Mouse (Mus musculus): ENCODE results near the gene F3. TPM values are rescaled to one million over a fixed set of nuclear protein-coding genes. Genes with fewer than 3 reads are reported as not detected.

F3 gene
- polyA plus RNA-seq, 1 experiment from 2014 or later = 20.0 TPM

- Histone ChIP-seq H3K27me3 (ENCODE audit: insufficient read depth, low read length) (no peaks in the 10 kb centered on the region), H3K9ac (replicated peaks; ENCODE audit: low read length) (no peak overlapping the region), H3K36me3 (ENCODE audit: insufficient read depth, low read length) (no peaks in the 10 kb centered on the region), H3K9me3 (ENCODE audit: low read length) (no peaks in the 10 kb centered on the region), H3K27ac (ENCODE audit: low read length) (no peak overlapping the region), H3K4me3 (ENCODE audit: low read length) (no peak overlapping the region), H3K4me2 (replicated peaks; ENCODE audit: low read depth, low read length) (no peak overlapping the region), H3K4me1 (ENCODE audit: insufficient read depth, low read length) (no peaks in the 10 kb centered on the region)
- ATAC-seq (ENCODE audit: low FRiP score, low TSS enrichment) = no peak
- WGBS = 92% methylated on average over 3 of the region's 3 CpGs
These were observed 35.6 kb upstream of the F3 start for GRCm38 (mm10) chr3:121687741-121688140.

GRCm38 (mm10) chr3:121689029-121689428 is 34.3 kb upstream of the F3 start:
- H3K4me3 ChIP-seq (ENCODE audit: low read length) = no peak overlapping the region
- H3K4me1 ChIP-seq (ENCODE audit: insufficient read depth, low read length) = no peaks in the 10 kb centered on the region
- no peak for ATAC-seq (ENCODE audit: low FRiP score, low TSS enrichment)
- no peaks in the 10 kb centered on the region for H3K9me3 ChIP-seq (ENCODE audit: low read length)
- no peaks in the 10 kb centered on the region for H3K36me3 ChIP-seq (ENCODE audit: insufficient read depth, low read length)
- WGBS = 78% methylated on average over 5 of the region's 5 CpGs
- H3K27ac ChIP-seq (ENCODE audit: low read length) = no peak overlapping the region
- no peaks in the 10 kb centered on the region for H3K27me3 ChIP-seq (ENCODE audit: insufficient read depth, low read length)
- no peak overlapping the region for H3K4me2 ChIP-seq (replicated peaks; ENCODE audit: low read depth, low read length)
- H3K9ac ChIP-seq (replicated peaks; ENCODE audit: low read length) = no peak overlapping the region

- WGBS = 89% methylated on average over 3 of the region's 3 CpGs
- no peak for ATAC-seq (ENCODE audit: low FRiP score, low TSS enrichment)
These were observed 33.6 kb upstream of the F3 start for GRCm38 (mm10) chr3:121689697-121690096.

GRCm38 (mm10) chr3:121693001-121693730 is 30.2 kb upstream of the F3 start:
- no peak for ATAC-seq (ENCODE audit: low FRiP score, low TSS enrichment)
- Histone ChIP-seq H3K9me3 (ENCODE audit: low read length) (no peaks in the 10 kb centered on the region), H3K36me3 (ENCODE audit: insufficient read depth, low read length) (no peaks in the 10 kb centered on the region), H3K4me1 (ENCODE audit: insufficient read depth, low read length) (no peaks in the 10 kb centered on the region), H3K27me3 (ENCODE audit: insufficient read depth, low read length) (no peaks in the 10 kb centered on the region), H3K27ac (ENCODE audit: low read length) (no peak overlapping the region), H3K4me2 (replicated peaks; ENCODE audit: low read depth, low read length) (no peak overlapping the region), H3K9ac (replicated peaks; ENCODE audit: low read length) (no peak overlapping the region), H3K4me3 (ENCODE audit: low read length) (no peak overlapping the region)
- WGBS = 67% methylated on average over 13 of the region's 13 CpGs

More at GRCm38 (mm10) chr3:121689697-121690096, 33.6 kb upstream of the F3 start:
- H3K9me3 ChIP-seq (ENCODE audit: low read length) = no peaks in the 10 kb centered on the region
- no peak overlapping the region for H3K9ac ChIP-seq (replicated peaks; ENCODE audit: low read length)
- no peak overlapping the region for H3K4me2 ChIP-seq (replicated peaks; ENCODE audit: low read depth, low read length)
- H3K4me3 ChIP-seq (ENCODE audit: low read length) = no peak overlapping the region
- no peaks in the 10 kb centered on the region for H3K27me3 ChIP-seq (ENCODE audit: insufficient read depth, low read length)
- H3K27ac ChIP-seq (ENCODE audit: low read length) = no peak overlapping the region
- H3K4me1 ChIP-seq (ENCODE audit: insufficient read depth, low read length) = no peaks in the 10 kb centered on the region
- no peaks in the 10 kb centered on the region for H3K36me3 ChIP-seq (ENCODE audit: insufficient read depth, low read length)

- Histone ChIP-seq H3K27me3 (ENCODE audit: insufficient read depth, low read length) (no peaks in the 10 kb centered on the region), H3K4me2 (replicated peaks; ENCODE audit: low read depth, low read length) (no peak overlapping the region), H3K9me3 (ENCODE audit: low read length) (no peaks in the 10 kb centered on the region), H3K36me3 (ENCODE audit: insufficient read depth, low read length) (no peaks in the 10 kb centered on the region), H3K4me1 (ENCODE audit: insufficient read depth, low read length) (no peaks in the 10 kb centered on the region), H3K27ac (ENCODE audit: low read length) (no peak overlapping the region), H3K4me3 (ENCODE audit: low read length) (no peak overlapping the region), H3K9ac (replicated peaks; ENCODE audit: low read length) (no peak overlapping the region)
- no peak for ATAC-seq (ENCODE audit: low FRiP score, low TSS enrichment)
- WGBS = 81% methylated on average over 5 of the region's 5 CpGs
These were observed 29.6 kb upstream of the F3 start for GRCm38 (mm10) chr3:121693746-121694145.

GRCm38 (mm10) chr3:121697169-121697568 is 26.2 kb upstream of the F3 start:
- ATAC-seq (ENCODE audit: low FRiP score, low TSS enrichment) = no peak
- no peak overlapping the region for H3K4me2 ChIP-seq (replicated peaks; ENCODE audit: low read depth, low read length)
- 78% methylated on average over 7 of the region's 7 CpGs for WGBS
- H3K36me3 ChIP-seq (ENCODE audit: insufficient read depth, low read length) = no peaks in the 10 kb centered on the region
- no peaks in the 10 kb centered on the region for H3K27me3 ChIP-seq (ENCODE audit: insufficient read depth, low read length)
- no peaks in the 10 kb centered on the region for H3K9me3 ChIP-seq (ENCODE audit: low read length)
- H3K4me3 ChIP-seq (ENCODE audit: low read length) = no peak overlapping the region
- H3K27ac ChIP-seq (ENCODE audit: low read length) = no peak overlapping the region
- no peak overlapping the region for H3K9ac ChIP-seq (replicated peaks; ENCODE audit: low read length)
- H3K4me1 ChIP-seq (ENCODE audit: insufficient read depth, low read length) = no peaks in the 10 kb centered on the region

- Histone ChIP-seq H3K27ac (ENCODE audit: low read length) (no peak overlapping the region), H3K4me1 (ENCODE audit: insufficient read depth, low read length) (no peaks in the 10 kb centered on the region), H3K4me2 (replicated peaks; ENCODE audit: low read depth, low read length) (no peak overlapping the region), H3K36me3 (ENCODE audit: insufficient read depth, low read length) (no peaks in the 10 kb centered on the region), H3K27me3 (ENCODE audit: insufficient read depth, low read length) (no peaks in the 10 kb centered on the region), H3K9ac (replicated peaks; ENCODE audit: low read length) (no peak overlapping the region), H3K9me3 (ENCODE audit: low read length) (no peaks in the 10 kb centered on the region), H3K4me3 (ENCODE audit: low read length) (no peak overlapping the region)
- 73% methylated on average over 4 of the region's 4 CpGs for WGBS
- ATAC-seq (ENCODE audit: low FRiP score, low TSS enrichment) = no peak
These were observed 23.9 kb upstream of the F3 start for GRCm38 (mm10) chr3:121699401-121699800.

- H3K9me3 ChIP-seq (ENCODE audit: low read length) = no peaks in the 10 kb centered on the region
- no peak for ATAC-seq (ENCODE audit: low FRiP score, low TSS enrichment)
- H3K4me1 ChIP-seq (ENCODE audit: insufficient read depth, low read length) = no peaks in the 10 kb centered on the region
- no peak overlapping the region for H3K4me2 ChIP-seq (replicated peaks; ENCODE audit: low read depth, low read length)
- no peak overlapping the region for H3K27ac ChIP-seq (ENCODE audit: low read length)
- no peak overlapping the region for H3K9ac ChIP-seq (replicated peaks; ENCODE audit: low read length)
- H3K4me3 ChIP-seq (ENCODE audit: low read length) = no peak overlapping the region
- H3K36me3 ChIP-seq (ENCODE audit: insufficient read depth, low read length) = no peaks in the 10 kb centered on the region
- WGBS = 85% methylated on average over 4 of the region's 4 CpGs
- no peaks in the 10 kb centered on the region for H3K27me3 ChIP-seq (ENCODE audit: insufficient read depth, low read length)
These were observed 23.5 kb upstream of the F3 start for GRCm38 (mm10) chr3:121699849-121700248.

GRCm38 (mm10) chr3:121700364-121700952 is 22.9 kb upstream of the F3 start:
- 50% methylated on average over 8 of the region's 8 CpGs for WGBS
- no peaks in the 10 kb centered on the region for H3K36me3 ChIP-seq (ENCODE audit: insufficient read depth, low read length)
- H3K4me3 ChIP-seq (ENCODE audit: low read length) = no peak overlapping the region
- no peak overlapping the region for H3K9ac ChIP-seq (replicated peaks; ENCODE audit: low read length)
- H3K27me3 ChIP-seq (ENCODE audit: insufficient read depth, low read length) = no peaks in the 10 kb centered on the region
- H3K4me2 ChIP-seq (replicated peaks; ENCODE audit: low read depth, low read length) = no peak overlapping the region
- no peaks in the 10 kb centered on the region for H3K9me3 ChIP-seq (ENCODE audit: low read length)
- no peaks in the 10 kb centered on the region for H3K4me1 ChIP-seq (ENCODE audit: insufficient read depth, low read length)
- H3K27ac ChIP-seq (ENCODE audit: low read length) = no peak overlapping the region
- ATAC-seq (ENCODE audit: low FRiP score, low TSS enrichment) = no peak

GRCm38 (mm10) chr3:121703155-121703879 is 20.0 kb upstream of the F3 start:
- Histone ChIP-seq H3K27ac (ENCODE audit: low read length) (no peak overlapping the region), H3K4me1 (ENCODE audit: insufficient read depth, low read length) (no peaks in the 10 kb centered on the region), H3K9me3 (ENCODE audit: low read length) (no peaks in the 10 kb centered on the region), H3K9ac (replicated peaks; ENCODE audit: low read length) (no peak overlapping the region), H3K4me3 (ENCODE audit: low read length) (no peak overlapping the region), H3K4me2 (replicated peaks; ENCODE audit: low read depth, low read length) (no peak overlapping the region), H3K36me3 (ENCODE audit: insufficient read depth, low read length) (no peaks in the 10 kb centered on the region), H3K27me3 (ENCODE audit: insufficient read depth, low read length) (no peaks in the 10 kb centered on the region)
- WGBS = 88% methylated on average over 7 of the region's 7 CpGs
- no peak for ATAC-seq (ENCODE audit: low FRiP score, low TSS enrichment)

All from kidney, embryonic 16.5 days (tissue).